Mouse (Mus musculus): ENCODE results near the gene Gm5475. TPM values are rescaled to one million over a fixed set of nuclear protein-coding genes. Genes with fewer than 3 reads are reported as not detected.
A peak's percentile ranks its signal among the peaks of the same experiment; 100 is the strongest.
"Not testable (repeated sequence)": the region's sequence is repeated elsewhere in the genome, so short reads cannot be mapped to it uniquely, and the experiment has no call there.

Gm5475 gene
- not detected in 2 replicates for polyA plus RNA-seq (2016; fragmentation: Nextera tagmentation; extraction: Ambion mirVana)

- Histone ChIP-seq H3K4me1 (replicated peaks) (peaks cover 51% of the 10 kb centered on the region), H3K27me3 (ENCODE audit: insufficient read depth, poor library complexity, severe bottlenecking) (peaks cover 32% of the 10 kb centered on the region), H3K27ac (peak within 1 kb of the TSS; percentile 92), H3K4me3 (peak within 1 kb of the TSS; percentile 90)
- not testable (repeated sequence) for DNase-seq (ENCODE audit: low spot score); H3K9me3 ChIP-seq; H3K36me3 ChIP-seq
- 35% methylated on average over 3 of the region's 3 CpGs for WGBS
Observed at GRCm38 (mm10) chr15:100421758-100422197, at the start of gene Gm5475. Gm5475 (plus strand) TSS chr15:100422147.

- Histone ChIP-seq H3K4me3 (no peak overlapping the region), H3K4me1 (replicated peaks) (0 out of 2 replicates have a peak, but pooled peaks cover under 1% of the 10 kb centered on the region), H3K36me3 (no peaks in the 10 kb centered on the region), H3K27me3 (ENCODE audit: insufficient read depth, poor library complexity, severe bottlenecking) (no peaks in the 10 kb centered on the region), H3K9me3 (no peaks in the 10 kb centered on the region), H3K27ac (no peak overlapping the region)
- DNase-seq (ENCODE audit: low spot score), result peak; percentile 59
- 39% methylated on average over 5 of the region's 5 CpGs for WGBS
Observed at GRCm38 (mm10) chr15:100375066-100375465, 46.9 kb upstream of the Gm5475 start.

- not testable (repeated sequence) for H3K9me3 ChIP-seq; H3K36me3 ChIP-seq; H3K27me3 ChIP-seq (ENCODE audit: insufficient read depth, poor library complexity, severe bottlenecking); H3K4me1 ChIP-seq (replicated peaks); DNase-seq (ENCODE audit: low spot score); H3K4me3 ChIP-seq; H3K27ac ChIP-seq
- WGBS, result 34% methylated on average over 4 of the region's 9 CpGs
Observed at GRCm38 (mm10) chr15:100377847-100378505, 44.0 kb upstream of the Gm5475 start.

GRCm38 (mm10) chr15:100379658-100380057 is 42.3 kb upstream of the Gm5475 start:
- 87% methylated on average over 8 of the region's 8 CpGs for WGBS
- H3K4me1 ChIP-seq (replicated peaks), result 0 out of 2 replicates have a peak, but pooled peaks cover 3% of the 10 kb centered on the region
- H3K4me3 ChIP-seq, result no peak overlapping the region

GRCm38 (mm10) chr15:100380104-100380503 is 41.8 kb upstream of the Gm5475 start:
- 0 out of 2 replicates have a peak, but pooled peaks cover 3% of the 10 kb centered on the region for H3K4me1 ChIP-seq (replicated peaks)
- no peak overlapping the region for H3K27ac ChIP-seq
- no peaks in the 10 kb centered on the region for H3K27me3 ChIP-seq (ENCODE audit: insufficient read depth, poor library complexity, severe bottlenecking)
- H3K36me3 ChIP-seq, result no peaks in the 10 kb centered on the region
- no peaks in the 10 kb centered on the region for H3K9me3 ChIP-seq
- H3K4me3 ChIP-seq, result no peak overlapping the region
- no peak for DNase-seq (ENCODE audit: low spot score)
- WGBS, result 75% methylated on average over 2 of the region's 2 CpGs

More at GRCm38 (mm10) chr15:100379658-100380057, 42.3 kb upstream of the Gm5475 start:
- no peak overlapping the region for H3K27ac ChIP-seq
- no peaks in the 10 kb centered on the region for H3K9me3 ChIP-seq
- no peaks in the 10 kb centered on the region for H3K27me3 ChIP-seq (ENCODE audit: insufficient read depth, poor library complexity, severe bottlenecking)
- H3K36me3 ChIP-seq, result no peaks in the 10 kb centered on the region
- DNase-seq (ENCODE audit: low spot score), result no peak

GRCm38 (mm10) chr15:100385705-100386104 is 36.2 kb upstream of the Gm5475 start:
- Histone ChIP-seq H3K36me3 (no peaks in the 10 kb centered on the region), H3K4me1 (replicated peaks) (peaks cover 6% of the 10 kb centered on the region; the same call in 1 of the 2 replicates), H3K9me3 (no peaks in the 10 kb centered on the region), H3K27me3 (ENCODE audit: insufficient read depth, poor library complexity, severe bottlenecking) (no peaks in the 10 kb centered on the region), H3K4me3 (no peak overlapping the region), H3K27ac (no peak overlapping the region)
- DNase-seq (ENCODE audit: low spot score), result no peak
- 92% methylated on average over 9 of the region's 9 CpGs for WGBS

GRCm38 (mm10) chr15:100387544-100388223 is 34.3 kb upstream of the Gm5475 start:
- peaks cover 4% of the 10 kb centered on the region; the same call in 1 of the 2 replicates for H3K36me3 ChIP-seq
- peaks cover 6% of the 10 kb centered on the region; the same call in 1 of the 2 replicates for H3K4me1 ChIP-seq (replicated peaks)
- no peaks in the 10 kb centered on the region for H3K27me3 ChIP-seq (ENCODE audit: insufficient read depth, poor library complexity, severe bottlenecking)
- DNase-seq (ENCODE audit: low spot score), result no peak
- whole genome bisulfite sequencing, result 96% methylated on average over 17 of the region's 17 CpGs
- no peak overlapping the region for H3K4me3 ChIP-seq
- no peak overlapping the region; the same call in 1 of the 2 replicates for H3K27ac ChIP-seq
- no peaks in the 10 kb centered on the region for H3K9me3 ChIP-seq

GRCm38 (mm10) chr15:100388224-100388835 is 33.6 kb upstream of the Gm5475 start:
- H3K27me3 ChIP-seq (ENCODE audit: insufficient read depth, poor library complexity, severe bottlenecking), result no peaks in the 10 kb centered on the region
- H3K9me3 ChIP-seq, result no peaks in the 10 kb centered on the region
- H3K4me1 ChIP-seq (replicated peaks), result peaks cover 9% of the 10 kb centered on the region; the same call in 1 of the 2 replicates
- H3K27ac ChIP-seq, result no peak overlapping the region; the same call in 1 of the 2 replicates
- peaks cover 11% of the 10 kb centered on the region for H3K36me3 ChIP-seq
- 89% methylated on average over 16 of the region's 16 CpGs for whole genome bisulfite sequencing
- DNase-seq (ENCODE audit: low spot score), result no peak
- H3K4me3 ChIP-seq, result no peak overlapping the region

- H3K27me3 ChIP-seq (ENCODE audit: insufficient read depth, poor library complexity, severe bottlenecking), result no peaks in the 10 kb centered on the region
- no peaks in the 10 kb centered on the region for H3K9me3 ChIP-seq
- peaks cover 16% of the 10 kb centered on the region for H3K36me3 ChIP-seq
- no peak for DNase-seq (ENCODE audit: low spot score)
- WGBS, result 70% methylated on average over 9 of the region's 9 CpGs
- H3K27ac ChIP-seq, result no peak overlapping the region
- peaks cover 12% of the 10 kb centered on the region; the same call in 1 of the 2 replicates for H3K4me1 ChIP-seq (replicated peaks)
- H3K4me3 ChIP-seq, result no peak overlapping the region
Observed at GRCm38 (mm10) chr15:100388886-100389285, 33.1 kb upstream of the Gm5475 start.

GRCm38 (mm10) chr15:100391066-100391465 is 30.9 kb upstream of the Gm5475 start:
- Histone ChIP-seq H3K9me3 (no peaks in the 10 kb centered on the region), H3K4me3 (no peak overlapping the region), H3K27me3 (ENCODE audit: insufficient read depth, poor library complexity, severe bottlenecking) (no peaks in the 10 kb centered on the region), H3K4me1 (replicated peaks) (peaks cover 12% of the 10 kb centered on the region; the same call in 1 of the 2 replicates), H3K36me3 (peaks cover 38% of the 10 kb centered on the region), H3K27ac (no peak overlapping the region)
- no peak for DNase-seq (ENCODE audit: low spot score)
- WGBS, result 84% methylated on average over 7 of the region's 7 CpGs

GRCm38 (mm10) chr15:100391599-100391998 is 30.3 kb upstream of the Gm5475 start:
- Histone ChIP-seq H3K36me3 (peaks cover 43% of the 10 kb centered on the region), H3K9me3 (no peaks in the 10 kb centered on the region), H3K4me3 (no peak overlapping the region), H3K4me1 (replicated peaks) (peaks cover 12% of the 10 kb centered on the region; the same call in 1 of the 2 replicates), H3K27me3 (ENCODE audit: insufficient read depth, poor library complexity, severe bottlenecking) (no peaks in the 10 kb centered on the region), H3K27ac (no peak overlapping the region)
- DNase-seq (ENCODE audit: low spot score), result no peak
- 95% methylated on average over 7 of the region's 7 CpGs for WGBS

- peaks cover 12% of the 10 kb centered on the region; the same call in 1 of the 2 replicates for H3K4me1 ChIP-seq (replicated peaks)
- WGBS, result 89% methylated on average over 11 of the region's 11 CpGs
Observed at GRCm38 (mm10) chr15:100393016-100393415, 28.9 kb upstream of the Gm5475 start.

More at GRCm38 (mm10) chr15:100393016-100393415, 28.9 kb upstream of the Gm5475 start:
- peaks cover 57% of the 10 kb centered on the region for H3K36me3 ChIP-seq
- H3K27me3 ChIP-seq (ENCODE audit: insufficient read depth, poor library complexity, severe bottlenecking), result no peaks in the 10 kb centered on the region
- no peak for DNase-seq (ENCODE audit: low spot score)
- H3K4me3 ChIP-seq, result no peak overlapping the region
- no peaks in the 10 kb centered on the region for H3K9me3 ChIP-seq
- no peak overlapping the region for H3K27ac ChIP-seq
